Comparison of ENCODE assay signal across 17 mouse cellular contexts in the genomic region with DNA sequence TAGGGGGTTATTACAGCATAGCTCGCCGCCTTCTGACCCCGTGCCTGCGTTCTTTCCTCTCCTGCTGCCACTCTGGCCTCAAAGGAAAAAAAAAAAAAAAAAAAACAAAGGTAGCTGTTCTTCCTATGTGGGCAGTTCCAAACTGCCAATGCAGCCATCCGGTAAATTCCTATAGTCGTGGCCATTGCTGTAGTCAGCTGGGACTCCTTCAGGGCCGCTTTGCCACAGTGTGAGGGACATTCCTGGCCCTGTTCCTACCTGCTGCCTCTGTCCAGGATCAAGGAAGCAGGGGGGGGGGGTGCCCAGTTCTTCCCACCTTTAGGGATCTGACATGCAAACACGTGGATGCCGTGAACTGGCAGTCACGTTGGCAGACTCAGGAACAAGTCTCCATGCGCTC. TPM values are rescaled to one million over a fixed set of nuclear protein-coding genes. Genes with fewer than 3 reads are reported as not detected.
"Had no signal": no experiment of that assay in that cellular context is flagged by ENCODE, and none has a peak within 500 bp of the region (broad histone marks: within the 10 kb centered on the region; RNA-seq: fewer than 3 reads in every experiment).

No protein-coding gene starts in this region.

- DNase-seq: layer of hippocampus, postnatal 36 days; liver, embryonic 13.5 days; lung, adult 2 months; right cerebral cortex, postnatal 25 days; spleen, adult 18-20 months; thymus, postnatal 25 days had no signal

- H3K4me3 ChIP-seq: left cerebral cortex, adult 2 months; liver, embryonic 13.5 days; megakaryocyte, embryonic 14.5 days; midbrain, embryonic 10.5 days; midbrain, embryonic 13.5 days; myocyte; neural tube, embryonic 13.5 days; stomach, embryonic 15.5 days had no signal

- H3K4me2 ChIP-seq: liver, embryonic 13.5 days; midbrain, embryonic 13.5 days; neural tube, embryonic 13.5 days; stomach, embryonic 15.5 days had no signal

- H3K9me3 ChIP-seq: liver, embryonic 13.5 days; midbrain, embryonic 10.5 days; midbrain, embryonic 13.5 days; neural tube, embryonic 13.5 days; stomach, embryonic 15.5 days had no signal

- ATAC-seq: hindbrain, postnatal 0 days; inflammation-experienced regulatory T-cells, adult 6 months; intestine, embryonic 16.5 days; midbrain, embryonic 13.5 days; midbrain, embryonic 16.5 days had no signal

- H3K9ac ChIP-seq: liver, embryonic 13.5 days; midbrain, embryonic 13.5 days; neural tube, embryonic 13.5 days; stomach, embryonic 15.5 days had no signal

- H3K4me1 ChIP-seq: liver, embryonic 13.5 days; midbrain, embryonic 13.5 days; neural tube, embryonic 13.5 days; stomach, embryonic 15.5 days had no signal

- H3K27ac ChIP-seq: hindbrain, postnatal 0 days; left cerebral cortex, adult 2 months; liver, embryonic 13.5 days; midbrain, embryonic 10.5 days; midbrain, embryonic 13.5 days; neural tube, embryonic 13.5 days; stomach, embryonic 15.5 days had no signal

- H3K36me3 ChIP-seq: liver, embryonic 13.5 days; midbrain, embryonic 10.5 days; midbrain, embryonic 13.5 days; neural tube, embryonic 13.5 days; stomach, embryonic 15.5 days had no signal

- H3K27me3 ChIP-seq: liver, embryonic 13.5 days; midbrain, embryonic 13.5 days; neural tube, embryonic 13.5 days; stomach, embryonic 15.5 days had no signal

RNA-seq across cellular contexts. Expression of gene Shank2, which starts 29.1 kb away (rescaled TPM):
- polyA plus RNA-seq: inflammation-experienced regulatory T-cells, adult 6 months had no signal
